Mouse (Mus musculus): Measurements from ENCODE around the gene Smap2. TPM values are rescaled to one million over a fixed set of nuclear protein-coding genes. Genes with fewer than 3 reads are reported as not detected.

Smap2 gene
- polyA plus RNA-seq, 1 experiment from 2014 or later: 59.4 TPM

GRCm38 (mm10) chr4:120974711-120975427 is 42.2 kb downstream of the Smap2 start:
- no peak overlapping the region for H3K4me3 ChIP-seq (ENCODE audit: low read depth, low read length)
- H3K27ac ChIP-seq (ENCODE audit: low read depth, low read length): no peak overlapping the region
- 90% methylated on average over 11 of the region's 11 CpGs for WGBS
- no peaks in the 10 kb centered on the region for H3K27me3 ChIP-seq (ENCODE audit: control insufficient read depth, insufficient read depth, low read length)
- H3K4me2 ChIP-seq (ENCODE audit: low read depth, low read length): no peak overlapping the region
- no peaks in the 10 kb centered on the region for H3K9me3 ChIP-seq (ENCODE audit: control insufficient read depth, low read length)
- no peak overlapping the region for H3K9ac ChIP-seq (replicated peaks; ENCODE audit: low read depth, low read length)
- H3K4me1 ChIP-seq (ENCODE audit: control insufficient read depth, insufficient read depth, low read length): no peaks in the 10 kb centered on the region
- H3K36me3 ChIP-seq (ENCODE audit: control insufficient read depth, insufficient read depth, low read length): peaks cover 30% of the 10 kb centered on the region
- no peak for ATAC-seq (ENCODE audit: low read depth)

DNA sequence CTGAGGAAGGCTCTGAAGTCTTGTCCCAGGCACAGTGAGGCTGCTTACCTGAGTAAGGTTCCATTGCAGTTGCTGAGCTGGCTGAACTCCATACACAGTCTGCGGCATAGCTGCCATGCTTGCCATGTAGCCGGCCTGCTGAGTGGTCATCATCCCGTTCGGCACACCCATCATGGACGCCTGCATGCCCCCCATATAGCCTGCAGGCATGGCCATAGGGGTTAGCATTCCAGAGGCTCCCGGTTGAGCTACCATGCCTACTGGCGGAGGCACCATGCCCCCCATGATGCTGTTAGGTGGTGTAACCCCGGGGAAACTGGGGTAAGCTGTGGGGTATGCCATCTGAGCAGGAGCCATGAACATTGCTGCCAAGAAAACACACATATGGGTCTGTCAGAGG is 45.2 kb downstream of the Smap2 start:
- no peak overlapping the region for H3K9ac ChIP-seq (replicated peaks; ENCODE audit: low read depth, low read length)
- WGBS: 91% methylated on average over 8 of the region's 8 CpGs
- no peak overlapping the region for H3K4me3 ChIP-seq (ENCODE audit: low read depth, low read length)
- H3K27ac ChIP-seq (ENCODE audit: low read depth, low read length): no peak overlapping the region
- H3K27me3 ChIP-seq (ENCODE audit: control insufficient read depth, insufficient read depth, low read length): no peaks in the 10 kb centered on the region
- H3K4me1 ChIP-seq (ENCODE audit: control insufficient read depth, insufficient read depth, low read length): no peaks in the 10 kb centered on the region
- H3K36me3 ChIP-seq (ENCODE audit: control insufficient read depth, insufficient read depth, low read length): peaks cover 33% of the 10 kb centered on the region
- no peak overlapping the region for H3K4me2 ChIP-seq (ENCODE audit: low read depth, low read length)
- no peak for ATAC-seq (ENCODE audit: low read depth)
- H3K9me3 ChIP-seq (ENCODE audit: control insufficient read depth, low read length): no peaks in the 10 kb centered on the region

DNA sequence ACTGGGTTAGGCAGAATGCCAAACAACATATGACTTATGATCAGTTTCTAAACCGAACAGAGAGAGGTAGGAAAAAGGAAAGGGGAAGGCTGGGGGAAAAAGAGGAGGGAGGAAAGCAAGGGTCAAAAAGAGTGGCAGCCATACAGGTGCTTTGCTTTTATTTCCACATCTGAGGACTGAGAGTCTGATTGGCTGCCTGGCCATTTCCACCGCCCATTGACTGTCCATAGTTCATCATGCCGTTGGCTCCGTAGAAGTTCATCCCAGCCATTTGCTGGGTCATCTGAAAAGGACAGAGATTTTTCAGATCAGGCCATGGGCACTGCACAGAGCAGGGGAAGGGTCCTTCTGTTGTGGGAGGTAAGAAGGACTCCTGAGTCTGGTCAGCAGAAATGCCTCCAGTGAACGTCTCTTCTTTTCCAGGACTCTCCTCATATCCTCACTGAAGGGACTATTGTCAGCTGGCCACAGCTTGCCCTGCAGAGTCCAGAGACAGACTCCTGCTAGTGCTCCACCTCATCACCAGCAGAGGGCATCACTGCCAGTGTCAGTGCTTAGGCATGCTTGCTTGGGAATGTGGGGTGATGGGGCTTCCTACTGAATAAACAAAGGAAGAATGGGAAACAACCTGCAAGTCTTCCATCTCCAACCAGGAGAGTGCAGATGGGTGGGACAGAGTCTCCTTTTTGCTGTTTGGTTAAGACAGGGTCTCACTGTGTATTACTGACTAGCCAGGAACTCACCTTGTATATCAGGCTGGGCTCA is 47.5 kb downstream of the Smap2 start:
- no peaks in the 10 kb centered on the region for H3K27me3 ChIP-seq (ENCODE audit: control insufficient read depth, insufficient read depth, low read length)
- no peaks in the 10 kb centered on the region for H3K4me1 ChIP-seq (ENCODE audit: control insufficient read depth, insufficient read depth, low read length)
- peaks cover 28% of the 10 kb centered on the region for H3K36me3 ChIP-seq (ENCODE audit: control insufficient read depth, insufficient read depth, low read length)
- no peak overlapping the region for H3K4me3 ChIP-seq (ENCODE audit: low read depth, low read length)
- whole genome bisulfite sequencing: 84% methylated on average over 5 of the region's 5 CpGs
- H3K27ac ChIP-seq (ENCODE audit: low read depth, low read length): no peak overlapping the region
- no peak overlapping the region for H3K9ac ChIP-seq (replicated peaks; ENCODE audit: low read depth, low read length)
- no peaks in the 10 kb centered on the region for H3K9me3 ChIP-seq (ENCODE audit: control insufficient read depth, low read length)
- H3K4me2 ChIP-seq (ENCODE audit: low read depth, low read length): no peak overlapping the region
- ATAC-seq (ENCODE audit: low read depth): peak; percentile 66

GRCm38 (mm10) chr4:120968486-120968885 is 48.6 kb downstream of the Smap2 start:
- ATAC-seq (ENCODE audit: low read depth): no peak
- peaks cover 19% of the 10 kb centered on the region for H3K36me3 ChIP-seq (ENCODE audit: control insufficient read depth, insufficient read depth, low read length)
- no peak overlapping the region for H3K27ac ChIP-seq (ENCODE audit: low read depth, low read length)
- H3K4me2 ChIP-seq (ENCODE audit: low read depth, low read length): no peak overlapping the region
- no peaks in the 10 kb centered on the region for H3K27me3 ChIP-seq (ENCODE audit: control insufficient read depth, insufficient read depth, low read length)
- no peaks in the 10 kb centered on the region for H3K9me3 ChIP-seq (ENCODE audit: control insufficient read depth, low read length)
- 96% methylated on average over 9 of the region's 9 CpGs for WGBS
- H3K9ac ChIP-seq (replicated peaks; ENCODE audit: low read depth, low read length): no peak overlapping the region
- H3K4me3 ChIP-seq (ENCODE audit: low read depth, low read length): no peak overlapping the region
- H3K4me1 ChIP-seq (ENCODE audit: control insufficient read depth, insufficient read depth, low read length): no peaks in the 10 kb centered on the region

GRCm38 (mm10) chr4:120955586-120955985 is 61.5 kb downstream of the Smap2 start:
- ATAC-seq (ENCODE audit: low read depth): no peak
- WGBS: 87% methylated on average over 1 of the region's 1 CpGs
- Histone ChIP-seq H3K4me1 (ENCODE audit: control insufficient read depth, insufficient read depth, low read length) (peaks cover 4% of the 10 kb centered on the region; the same call in 1 of the 2 replicates), H3K27ac (ENCODE audit: low read depth, low read length) (no peak overlapping the region), H3K9ac (replicated peaks; ENCODE audit: low read depth, low read length) (no peak overlapping the region), H3K36me3 (ENCODE audit: control insufficient read depth, insufficient read depth, low read length) (no peaks in the 10 kb centered on the region), H3K4me2 (ENCODE audit: low read depth, low read length) (no peak overlapping the region), H3K9me3 (ENCODE audit: control insufficient read depth, low read length) (no peaks in the 10 kb centered on the region), H3K4me3 (ENCODE audit: low read depth, low read length) (no peak overlapping the region), H3K27me3 (ENCODE audit: control insufficient read depth, insufficient read depth, low read length) (no peaks in the 10 kb centered on the region)

- ATAC-seq (ENCODE audit: low read depth): no peak
- H3K27me3 ChIP-seq (ENCODE audit: control insufficient read depth, insufficient read depth, low read length): no peaks in the 10 kb centered on the region
- WGBS: 46% methylated on average over 1 of the region's 1 CpGs
These were observed 63.4 kb downstream of the Smap2 start for GRCm38 (mm10) chr4:120953667-120954066.

GRCm38 (mm10) chr4:120953038-120953437 is 64.0 kb downstream of the Smap2 start:
- H3K27me3 ChIP-seq (ENCODE audit: control insufficient read depth, insufficient read depth, low read length): no peaks in the 10 kb centered on the region
- H3K4me1 ChIP-seq (ENCODE audit: control insufficient read depth, insufficient read depth, low read length): peaks cover 4% of the 10 kb centered on the region; the same call in 1 of the 2 replicates
- ATAC-seq (ENCODE audit: low read depth): no peak
- no peak overlapping the region for H3K9ac ChIP-seq (replicated peaks; ENCODE audit: low read depth, low read length)
- H3K27ac ChIP-seq (ENCODE audit: low read depth, low read length): no peak overlapping the region
- no peaks in the 10 kb centered on the region for H3K36me3 ChIP-seq (ENCODE audit: control insufficient read depth, insufficient read depth, low read length)
- no peaks in the 10 kb centered on the region for H3K9me3 ChIP-seq (ENCODE audit: control insufficient read depth, low read length)
- no peak overlapping the region for H3K4me2 ChIP-seq (ENCODE audit: low read depth, low read length)
- H3K4me3 ChIP-seq (ENCODE audit: low read depth, low read length): no peak overlapping the region
- WGBS: 81% methylated on average over 4 of the region's 4 CpGs

More at GRCm38 (mm10) chr4:120953667-120954066, 63.4 kb downstream of the Smap2 start:
- no peaks in the 10 kb centered on the region for H3K9me3 ChIP-seq (ENCODE audit: control insufficient read depth, low read length)
- H3K27ac ChIP-seq (ENCODE audit: low read depth, low read length): no peak overlapping the region
- no peak overlapping the region for H3K4me2 ChIP-seq (ENCODE audit: low read depth, low read length)
- H3K36me3 ChIP-seq (ENCODE audit: control insufficient read depth, insufficient read depth, low read length): no peaks in the 10 kb centered on the region
- no peak overlapping the region for H3K4me3 ChIP-seq (ENCODE audit: low read depth, low read length)
- no peak overlapping the region for H3K9ac ChIP-seq (replicated peaks; ENCODE audit: low read depth, low read length)
- peaks cover 4% of the 10 kb centered on the region; the same call in 1 of the 2 replicates for H3K4me1 ChIP-seq (ENCODE audit: control insufficient read depth, insufficient read depth, low read length)

DNA sequence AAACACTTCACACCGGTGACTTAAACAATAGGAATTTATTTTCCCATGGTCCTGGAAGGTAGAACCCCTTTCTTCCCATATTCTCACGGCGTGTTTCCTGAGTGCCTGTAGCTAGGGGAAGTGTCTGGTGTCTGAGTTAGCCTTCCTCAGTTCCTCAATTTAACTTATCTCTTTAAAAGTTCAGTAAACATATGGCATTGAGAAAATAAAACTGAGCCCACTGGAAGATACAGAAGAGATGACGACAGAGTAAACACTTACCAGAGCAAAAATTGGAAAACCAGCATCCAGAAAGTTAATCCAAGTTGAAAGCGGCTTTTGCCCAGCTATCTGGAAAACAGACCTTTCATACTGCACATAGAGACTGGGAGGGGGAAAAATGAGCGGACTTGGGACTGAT is 64.9 kb downstream of the Smap2 start:
- H3K36me3 ChIP-seq (ENCODE audit: control insufficient read depth, insufficient read depth, low read length): no peaks in the 10 kb centered on the region
- H3K27me3 ChIP-seq (ENCODE audit: control insufficient read depth, insufficient read depth, low read length): no peaks in the 10 kb centered on the region
- ATAC-seq (ENCODE audit: low read depth): no peak
- 52% methylated on average over 6 of the region's 6 CpGs for WGBS
- peaks cover 4% of the 10 kb centered on the region; the same call in 1 of the 2 replicates for H3K4me1 ChIP-seq (ENCODE audit: control insufficient read depth, insufficient read depth, low read length)
- H3K9me3 ChIP-seq (ENCODE audit: control insufficient read depth, low read length): no peaks in the 10 kb centered on the region
- no peak overlapping the region for H3K27ac ChIP-seq (ENCODE audit: low read depth, low read length)
- H3K4me2 ChIP-seq (ENCODE audit: low read depth, low read length): peak overlapping the region; percentile 58
- H3K9ac ChIP-seq (replicated peaks; ENCODE audit: low read depth, low read length): peak overlapping the region; percentile 77
- peak overlapping the region; percentile 61 for H3K4me3 ChIP-seq (ENCODE audit: low read depth, low read length)

- ATAC-seq (ENCODE audit: low read depth): peak; percentile 98
- H3K27me3 ChIP-seq (ENCODE audit: control insufficient read depth, insufficient read depth, low read length): no peaks in the 10 kb centered on the region
- peaks cover 4% of the 10 kb centered on the region; the same call in 1 of the 2 replicates for H3K4me1 ChIP-seq (ENCODE audit: control insufficient read depth, insufficient read depth, low read length)
- peak within 1 kb of the TSS; percentile 77 for H3K9ac ChIP-seq (replicated peaks; ENCODE audit: low read depth, low read length)
- no peaks in the 10 kb centered on the region for H3K36me3 ChIP-seq (ENCODE audit: control insufficient read depth, insufficient read depth, low read length)
- H3K27ac ChIP-seq (ENCODE audit: low read depth, low read length): peak within 1 kb of the TSS; percentile 76
- H3K4me3 ChIP-seq (ENCODE audit: low read depth, low read length): peak within 1 kb of the TSS; percentile 61
- H3K9me3 ChIP-seq (ENCODE audit: control insufficient read depth, low read length): no peaks in the 10 kb centered on the region
- 0% methylated on average over 58 of the region's 60 CpGs for WGBS
- H3K4me2 ChIP-seq (ENCODE audit: low read depth, low read length): peak within 1 kb of the TSS; percentile 58
These were observed 65.5 kb downstream of the Smap2 start, which contains the start of gene Zfp69 for GRCm38 (mm10) chr4:120951428-120951973. Gene Zfp69 (minus strand): TSS chr4:120951699.
